Mouse (Mus musculus): ENCODE measurements at regions not wholly inside any gene's neighbourhood (a gene's known extent, or its start where the extent isn't known, plus 50 kb on each side); places are given as distances from the start of the nearest gene placed in this dataset.

GRCm38 (mm10) chr12:25235071-25235470 lies 138.1 kb upstream of the Id2 start:
- ATAC-seq (replicated peaks; ENCODE audit: low FRiP score) (no peak), DNase-seq (ENCODE audit: low spot score) (no peak)
- no peak overlapping the region for H3K27ac ChIP-seq (ENCODE audit: low read depth, low read length)
- no peak overlapping the region for H3K4me3 ChIP-seq (ENCODE audit: low read depth, low read length)
- no peak overlapping the region for H3K4me2 ChIP-seq
- H3K36me3 ChIP-seq (ENCODE audit: control insufficient read depth, insufficient read depth, low read length) = no peaks in the 10 kb centered on the region
- no peaks in the 10 kb centered on the region for H3K9me3 ChIP-seq (ENCODE audit: control insufficient read depth, low read length)
- H3K27me3 ChIP-seq (replicated peaks; ENCODE audit: control insufficient read depth, insufficient read depth, low read length) = no peaks in the 10 kb centered on the region; the same call in 1 of the 2 replicates
- no peak overlapping the region for H3K9ac ChIP-seq (ENCODE audit: low read depth, low read length)
- peaks cover 6% of the 10 kb centered on the region; the same call in 1 of the 2 replicates for H3K4me1 ChIP-seq (replicated peaks; ENCODE audit: control insufficient read depth, insufficient read depth, low read length)
- 42% methylated on average over 8 of the region's 8 CpGs for WGBS

- Histone ChIP-seq H3K4me3 (ENCODE audit: low read depth, low read length) (no peak overlapping the region), H3K4me2 (no peak overlapping the region), H3K27ac (ENCODE audit: low read depth, low read length) (no peak overlapping the region), H3K4me1 (replicated peaks; ENCODE audit: control insufficient read depth, insufficient read depth, low read length) (0 out of 2 replicates have a peak, but pooled peaks cover 5% of the 10 kb centered on the region), H3K36me3 (ENCODE audit: control insufficient read depth, insufficient read depth, low read length) (no peaks in the 10 kb centered on the region), H3K9ac (ENCODE audit: low read depth, low read length) (no peak overlapping the region), H3K27me3 (replicated peaks; ENCODE audit: control insufficient read depth, insufficient read depth, low read length) (no peaks in the 10 kb centered on the region), H3K9me3 (ENCODE audit: control insufficient read depth, low read length) (no peaks in the 10 kb centered on the region)
- 63% methylated on average over 3 of the region's 3 CpGs for WGBS
- no peak for ATAC-seq (replicated peaks; ENCODE audit: low FRiP score)
- DNase-seq (ENCODE audit: low spot score) = no peak
Measured at GRCm38 (mm10) chr12:25234636-25235035, 137.7 kb upstream of the Id2 start.

- Histone ChIP-seq H3K9ac (ENCODE audit: low read depth, low read length) (no peak overlapping the region), H3K4me2 (no peak overlapping the region), H3K27ac (ENCODE audit: low read depth, low read length) (no peak overlapping the region), H3K9me3 (ENCODE audit: control insufficient read depth, low read length) (no peaks in the 10 kb centered on the region), H3K27me3 (replicated peaks; ENCODE audit: control insufficient read depth, insufficient read depth, low read length) (no peaks in the 10 kb centered on the region), H3K4me3 (ENCODE audit: low read depth, low read length) (no peak overlapping the region), H3K36me3 (ENCODE audit: control insufficient read depth, insufficient read depth, low read length) (no peaks in the 10 kb centered on the region), H3K4me1 (replicated peaks; ENCODE audit: control insufficient read depth, insufficient read depth, low read length) (0 out of 2 replicates have a peak, but pooled peaks cover 5% of the 10 kb centered on the region)
- ATAC-seq (replicated peaks; ENCODE audit: low FRiP score) (no peak), DNase-seq (ENCODE audit: low spot score) (no peak)
- 56% methylated on average over 4 of the region's 4 CpGs for WGBS
Measured at GRCm38 (mm10) chr12:25233027-25233535, 136.1 kb upstream of the Id2 start.

GRCm38 (mm10) chr12:25232358-25233026 lies 135.6 kb upstream of the Id2 start:
- no peak overlapping the region for H3K9ac ChIP-seq (ENCODE audit: low read depth, low read length)
- no peak overlapping the region for H3K4me3 ChIP-seq (ENCODE audit: low read depth, low read length)
- no peaks in the 10 kb centered on the region for H3K27me3 ChIP-seq (replicated peaks; ENCODE audit: control insufficient read depth, insufficient read depth, low read length)
- no peak overlapping the region for H3K27ac ChIP-seq (ENCODE audit: low read depth, low read length)
- DNase-seq (ENCODE audit: low spot score) (no peak), ATAC-seq (replicated peaks; ENCODE audit: low FRiP score) (no peak)
- H3K4me1 ChIP-seq (replicated peaks; ENCODE audit: control insufficient read depth, insufficient read depth, low read length) = 0 out of 2 replicates have a peak, but pooled peaks cover 5% of the 10 kb centered on the region
- no peaks in the 10 kb centered on the region for H3K36me3 ChIP-seq (ENCODE audit: control insufficient read depth, insufficient read depth, low read length)
- no peak overlapping the region for H3K4me2 ChIP-seq
- WGBS = 75% methylated on average over 5 of the region's 5 CpGs
- no peaks in the 10 kb centered on the region for H3K9me3 ChIP-seq (ENCODE audit: control insufficient read depth, low read length)

- H3K27ac ChIP-seq (ENCODE audit: low read depth, low read length) = no peak overlapping the region
- ATAC-seq (replicated peaks; ENCODE audit: low FRiP score) (no peak), DNase-seq (ENCODE audit: low spot score) (no peak)
- H3K4me1 ChIP-seq (replicated peaks; ENCODE audit: control insufficient read depth, insufficient read depth, low read length) = 0 out of 2 replicates have a peak, but pooled peaks cover 5% of the 10 kb centered on the region
- no peaks in the 10 kb centered on the region for H3K27me3 ChIP-seq (replicated peaks; ENCODE audit: control insufficient read depth, insufficient read depth, low read length)
- H3K9me3 ChIP-seq (ENCODE audit: control insufficient read depth, low read length) = no peaks in the 10 kb centered on the region
- no peak overlapping the region for H3K4me3 ChIP-seq (ENCODE audit: low read depth, low read length)
- no peaks in the 10 kb centered on the region for H3K36me3 ChIP-seq (ENCODE audit: control insufficient read depth, insufficient read depth, low read length)
- 63% methylated on average over 2 of the region's 2 CpGs for WGBS
- no peak overlapping the region for H3K4me2 ChIP-seq
- H3K9ac ChIP-seq (ENCODE audit: low read depth, low read length) = no peak overlapping the region
Measured at GRCm38 (mm10) chr12:25228708-25229107, 131.8 kb upstream of the Id2 start.

GRCm38 (mm10) chr12:25227736-25228135 lies 130.8 kb upstream of the Id2 start:
- Histone ChIP-seq H3K4me1 (replicated peaks; ENCODE audit: control insufficient read depth, insufficient read depth, low read length) (0 out of 2 replicates have a peak, but pooled peaks cover under 1% of the 10 kb centered on the region), H3K9ac (ENCODE audit: low read depth, low read length) (no peak overlapping the region), H3K4me2 (no peak overlapping the region), H3K4me3 (ENCODE audit: low read depth, low read length) (no peak overlapping the region), H3K9me3 (ENCODE audit: control insufficient read depth, low read length) (no peaks in the 10 kb centered on the region), H3K27me3 (replicated peaks; ENCODE audit: control insufficient read depth, insufficient read depth, low read length) (no peaks in the 10 kb centered on the region), H3K36me3 (ENCODE audit: control insufficient read depth, insufficient read depth, low read length) (no peaks in the 10 kb centered on the region), H3K27ac (ENCODE audit: low read depth, low read length) (no peak overlapping the region)
- 81% methylated on average over 4 of the region's 4 CpGs for WGBS
- no peak for ATAC-seq (replicated peaks; ENCODE audit: low FRiP score)
- no peak for DNase-seq (ENCODE audit: low spot score)

GRCm38 (mm10) chr12:25224644-25225043 lies 127.7 kb upstream of the Id2 start:
- Histone ChIP-seq H3K4me3 (ENCODE audit: low read depth, low read length) (no peak overlapping the region), H3K9me3 (ENCODE audit: control insufficient read depth, low read length) (no peaks in the 10 kb centered on the region), H3K4me2 (no peak overlapping the region), H3K36me3 (ENCODE audit: control insufficient read depth, insufficient read depth, low read length) (no peaks in the 10 kb centered on the region), H3K9ac (ENCODE audit: low read depth, low read length) (no peak overlapping the region), H3K27ac (ENCODE audit: low read depth, low read length) (no peak overlapping the region), H3K4me1 (replicated peaks; ENCODE audit: control insufficient read depth, insufficient read depth, low read length) (no peaks in the 10 kb centered on the region), H3K27me3 (replicated peaks; ENCODE audit: control insufficient read depth, insufficient read depth, low read length) (no peaks in the 10 kb centered on the region)
- ATAC-seq (replicated peaks; ENCODE audit: low FRiP score) = no peak
- WGBS = 76% methylated on average over 4 of the region's 4 CpGs
- DNase-seq (ENCODE audit: low spot score) = no peak

- Histone ChIP-seq H3K9ac (ENCODE audit: low read depth, low read length) (no peak overlapping the region), H3K9me3 (ENCODE audit: control insufficient read depth, low read length) (no peaks in the 10 kb centered on the region), H3K4me2 (no peak overlapping the region), H3K4me3 (ENCODE audit: low read depth, low read length) (no peak overlapping the region), H3K36me3 (ENCODE audit: control insufficient read depth, insufficient read depth, low read length) (no peaks in the 10 kb centered on the region), H3K27me3 (replicated peaks; ENCODE audit: control insufficient read depth, insufficient read depth, low read length) (no peaks in the 10 kb centered on the region), H3K27ac (ENCODE audit: low read depth, low read length) (no peak overlapping the region), H3K4me1 (replicated peaks; ENCODE audit: control insufficient read depth, insufficient read depth, low read length) (no peaks in the 10 kb centered on the region)
- ATAC-seq (replicated peaks; ENCODE audit: low FRiP score) (no peak), DNase-seq (ENCODE audit: low spot score) (no peak)
- WGBS = 84% methylated on average over 2 of the region's 2 CpGs
Measured at GRCm38 (mm10) chr12:25224201-25224600, 127.3 kb upstream of the Id2 start.

GRCm38 (mm10) chr12:25223539-25223938 lies 126.6 kb upstream of the Id2 start:
- Histone ChIP-seq H3K27ac (ENCODE audit: low read depth, low read length) (no peak overlapping the region), H3K4me3 (ENCODE audit: low read depth, low read length) (no peak overlapping the region), H3K9ac (ENCODE audit: low read depth, low read length) (no peak overlapping the region), H3K9me3 (ENCODE audit: control insufficient read depth, low read length) (no peaks in the 10 kb centered on the region), H3K36me3 (ENCODE audit: control insufficient read depth, insufficient read depth, low read length) (no peaks in the 10 kb centered on the region), H3K4me1 (replicated peaks; ENCODE audit: control insufficient read depth, insufficient read depth, low read length) (no peaks in the 10 kb centered on the region), H3K27me3 (replicated peaks; ENCODE audit: control insufficient read depth, insufficient read depth, low read length) (no peaks in the 10 kb centered on the region), H3K4me2 (no peak overlapping the region)
- DNase-seq (ENCODE audit: low spot score) = no peak
- no peak for ATAC-seq (replicated peaks; ENCODE audit: low FRiP score)
- 56% methylated on average over 4 of the region's 4 CpGs for WGBS
